Mouse (Mus musculus): ENCODE measurements around the gene Ank2. TPM values are rescaled to one million over a fixed set of nuclear protein-coding genes. Genes with fewer than 3 reads are reported as not detected.

Ank2 gene
- 100 to 1,000 TPM; 905 to 944 TPM for total RNA-seq (2021)

- DNase-seq (ENCODE audit: low spot score in 2 of 2): peak; percentile 61 to 83
- intact Hi-C loops (cut with DNase I): loop anchor here (2.0 kb wide), 1 partner anchor 54 kb away; the partner anchor contains the start of genes Larp7 and Zgrf1
Measured at GRCm38 (mm10) chr3:127498742-127499400, at the start of gene Ank2. Ank2 (minus strand) TSS chr3:127499350.

DNA sequence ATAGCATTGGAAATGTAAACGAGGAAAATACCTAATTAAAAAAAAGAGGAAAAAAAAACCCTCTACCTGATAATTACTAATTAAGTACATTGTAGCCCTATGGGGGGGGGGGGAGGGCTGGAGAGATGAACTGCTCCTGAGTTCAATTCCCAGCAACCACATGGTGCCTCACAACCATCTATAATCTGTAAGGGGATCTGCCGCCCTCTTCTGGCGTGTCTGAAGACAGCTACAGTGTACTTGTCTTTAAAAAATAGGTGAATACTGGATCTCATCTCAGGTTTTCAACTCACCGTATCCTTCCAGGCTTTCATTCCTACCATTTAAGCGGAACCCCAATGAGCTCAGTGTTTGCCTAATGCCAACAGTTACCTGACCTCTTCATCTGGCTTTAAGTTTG is 48.7 kb upstream of the Ank2 start:
- intact Hi-C loops (cut with DNase I): no loop called here
- DNase-seq (ENCODE audit: low spot score in 2 of 2): no peak

GRCm38 (mm10) chr3:127544610-127545121 is 45.5 kb upstream of the Ank2 start:
- intact Hi-C loops (cut with DNase I): no loop called here
- DNase-seq (ENCODE audit: low spot score in 2 of 2): no peak

DNA sequence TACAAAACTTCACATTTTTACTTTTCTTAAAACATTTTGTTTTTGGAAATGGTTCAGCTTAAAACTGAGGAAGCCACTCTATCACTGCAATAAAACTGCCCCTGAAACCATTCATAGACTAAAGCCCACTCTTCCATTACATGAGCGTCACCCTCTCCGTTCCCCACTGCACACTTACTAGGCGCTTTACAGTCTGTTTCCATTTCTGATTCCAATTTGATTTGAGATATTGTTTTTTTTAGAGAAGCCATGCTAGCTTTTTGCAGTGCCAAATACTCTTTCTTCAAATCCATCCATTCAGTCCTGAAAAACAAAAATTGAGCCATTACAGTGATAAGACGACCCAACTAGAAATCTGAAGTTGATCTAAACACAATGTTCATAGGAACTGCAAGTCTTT is 44.8 kb upstream of the Ank2 start:
- intact Hi-C loops (cut with DNase I): no loop called here
- no peak for DNase-seq (ENCODE audit: low spot score in 2 of 2)

- DNase-seq (ENCODE audit: low spot score in 2 of 2): no peak
- intact Hi-C loops (cut with DNase I): no loop called here
Measured at GRCm38 (mm10) chr3:127539193-127539592, 40.0 kb upstream of the Ank2 start.

- DNase-seq (ENCODE audit: low spot score in 2 of 2): no peak
- intact Hi-C loops (cut with DNase I): no loop called here
Measured at GRCm38 (mm10) chr3:127530293-127530692, 31.1 kb upstream of the Ank2 start.

GRCm38 (mm10) chr3:127529824-127530223 is 30.7 kb upstream of the Ank2 start:
- intact Hi-C loops (cut with DNase I): no loop called here

GRCm38 (mm10) chr3:127529210-127529609 is 30.1 kb upstream of the Ank2 start:
- intact Hi-C loops (cut with DNase I): no loop called here
- no peak for DNase-seq (ENCODE audit: low spot score in 2 of 2)

More at GRCm38 (mm10) chr3:127529824-127530223, 30.7 kb upstream of the Ank2 start:
- no peak for DNase-seq (ENCODE audit: low spot score in 2 of 2)

DNA sequence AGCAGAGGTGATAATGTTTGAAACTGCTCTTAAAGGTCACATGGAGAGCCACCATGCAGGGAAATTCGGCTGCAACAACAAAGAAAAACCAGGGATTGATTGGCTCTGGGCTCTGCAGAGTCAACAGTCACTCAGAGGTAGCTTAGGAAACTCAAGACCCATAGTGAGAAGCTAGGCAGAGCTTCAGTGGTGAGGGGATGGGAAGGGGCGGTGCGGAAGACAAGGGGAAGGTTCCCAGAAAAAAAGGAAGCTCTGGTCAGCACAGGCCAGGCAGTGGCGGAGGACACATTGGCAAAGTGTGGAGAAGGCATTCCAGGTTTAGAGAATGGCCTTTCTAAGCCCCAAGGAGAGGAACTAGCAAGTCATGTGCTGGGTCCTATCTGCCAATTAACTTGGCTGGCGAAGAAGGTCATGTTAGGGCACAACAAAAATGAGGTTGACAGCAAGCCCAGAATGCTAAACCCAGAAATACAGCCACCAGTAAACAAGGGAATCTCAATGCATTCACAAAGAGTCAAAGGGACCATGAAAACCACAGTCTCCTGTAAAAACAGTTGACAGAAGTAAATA is 28.4 kb upstream of the Ank2 start:
- intact Hi-C loops (cut with DNase I): no loop called here
- DNase-seq (ENCODE audit: low spot score in 2 of 2): peak; percentile 7 to 35

GRCm38 (mm10) chr3:127525188-127525819 is 26.2 kb upstream of the Ank2 start:
- no peak for DNase-seq (ENCODE audit: low spot score in 2 of 2)
- intact Hi-C loops (cut with DNase I): no loop called here

DNA sequence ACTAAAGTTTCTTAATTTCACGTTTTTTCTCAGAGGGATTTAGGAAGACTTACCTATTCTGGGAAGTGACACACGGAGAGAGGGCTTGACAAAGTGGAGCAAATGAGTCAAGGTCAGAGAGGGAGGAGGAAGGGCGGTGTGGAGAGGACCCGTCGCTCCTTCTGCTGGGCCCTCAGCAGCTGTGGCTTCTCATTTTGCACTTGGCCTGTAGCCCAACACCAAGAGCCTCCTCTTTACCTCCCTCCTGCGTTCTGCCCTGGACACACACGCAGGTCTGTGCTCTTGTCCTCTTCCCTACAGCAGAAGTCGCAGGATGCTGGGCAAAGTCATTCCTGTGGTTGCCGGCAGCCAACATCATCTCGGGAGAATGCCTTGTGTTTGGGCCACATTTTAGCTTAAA is 22.0 kb upstream of the Ank2 start:
- DNase-seq (ENCODE audit: low spot score in 2 of 2): no peak
- intact Hi-C loops (cut with DNase I): no loop called here

- no peak for DNase-seq (ENCODE audit: low spot score in 2 of 2)
- intact Hi-C loops (cut with DNase I): no loop called here
Measured at GRCm38 (mm10) chr3:127520300-127520699, 21.1 kb upstream of the Ank2 start.

- no peak for DNase-seq (ENCODE audit: low spot score in 2 of 2)
- intact Hi-C loops (cut with DNase I): no loop called here
Measured at GRCm38 (mm10) chr3:127515251-127515650, 16.1 kb upstream of the Ank2 start.

DNA sequence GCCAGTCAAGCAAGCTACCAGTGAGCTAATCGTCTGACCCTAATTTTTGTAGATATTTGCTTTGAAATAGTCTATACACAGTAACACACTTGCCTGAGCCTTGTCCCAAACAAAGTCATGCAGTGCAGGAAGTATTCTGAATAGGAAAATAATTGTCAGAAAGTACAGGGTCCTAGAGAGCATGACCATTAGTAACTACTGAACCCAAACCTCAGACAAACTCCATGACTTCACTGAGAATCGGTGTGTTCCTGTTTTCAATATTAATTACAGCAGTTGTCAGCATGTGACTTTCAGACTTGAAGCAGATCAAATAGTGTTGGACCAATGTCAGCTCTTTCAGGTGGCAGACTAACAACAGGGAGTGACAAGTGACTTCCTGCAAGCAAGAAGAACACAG is 14.5 kb upstream of the Ank2 start:
- no peak for DNase-seq (ENCODE audit: low spot score in 2 of 2)
- intact Hi-C loops (cut with DNase I): no loop called here

- no peak for DNase-seq (ENCODE audit: low spot score in 2 of 2)
- intact Hi-C loops (cut with DNase I): no loop called here
Measured at GRCm38 (mm10) chr3:127512794-127513335, 13.7 kb upstream of the Ank2 start.

DNA sequence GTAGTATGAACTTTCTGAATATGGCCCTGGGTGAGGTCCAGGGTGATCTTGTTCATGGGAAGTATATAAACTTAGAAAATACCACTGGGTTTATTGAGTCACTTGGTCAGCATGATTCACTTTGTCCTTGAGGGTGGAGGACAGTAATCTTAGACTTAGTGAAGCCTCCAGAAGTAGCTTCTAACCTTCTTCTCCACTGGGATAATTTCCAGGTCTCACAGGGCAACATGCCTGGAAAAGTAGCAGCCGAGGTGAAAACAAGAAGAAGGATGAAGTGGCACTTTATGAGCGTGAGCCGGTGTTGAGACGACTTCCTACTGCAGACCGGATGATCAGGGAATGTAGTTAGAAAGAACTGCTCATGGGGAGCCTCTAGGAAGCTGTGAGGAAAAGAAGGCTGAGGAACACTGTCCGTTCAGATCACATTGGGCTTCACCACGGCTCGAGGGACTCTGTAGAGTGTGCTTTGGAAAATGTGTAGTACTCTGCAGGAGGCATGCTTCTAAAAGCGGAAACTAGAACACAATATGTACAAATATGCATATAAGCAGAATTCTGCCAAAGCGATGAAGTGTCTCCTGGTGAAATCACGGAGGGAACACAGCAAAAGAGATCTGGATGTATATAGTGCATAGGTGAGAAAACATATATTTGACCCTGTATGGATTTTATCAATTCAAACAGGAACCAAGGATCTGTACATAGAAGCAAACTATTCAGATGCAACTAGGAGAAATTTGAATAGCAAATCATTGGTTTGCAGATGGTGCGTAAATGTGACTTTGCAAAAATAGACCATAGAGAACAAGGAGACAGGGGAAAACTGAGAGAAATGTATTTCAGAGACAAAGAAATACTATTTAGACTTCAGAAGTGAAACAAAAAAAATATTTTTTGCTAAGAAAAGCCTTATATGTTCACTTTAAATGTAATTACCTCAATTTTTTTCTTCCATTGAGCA is 12.9 kb upstream of the Ank2 start:
- intact Hi-C loops (cut with DNase I): no loop called here
- peak; percentile 31 to 57 for DNase-seq (ENCODE audit: low spot score in 2 of 2)

GRCm38 (mm10) chr3:127507878-127508783 is 9.0 kb upstream of the Ank2 start:
- intact Hi-C loops (cut with DNase I): no loop called here
- no peak for DNase-seq (ENCODE audit: low spot score in 2 of 2)

- DNase-seq (ENCODE audit: low spot score in 2 of 2): peak; percentile 51 to 67
- intact Hi-C loops (cut with DNase I): loop anchor here (2.0 kb wide), 1 partner anchor 55 kb away; the partner anchor contains the start of genes Larp7 and Zgrf1
Measured at GRCm38 (mm10) chr3:127498197-127498741, 881 bp downstream of the Ank2 start.
